Mouse (Mus musculus) liver, postnatal 0 days (tissue): ENCODE results near the gene Higd1b. TPM values are rescaled to one million over a fixed set of nuclear protein-coding genes. Genes with fewer than 3 reads are reported as not detected.

Experiments
- ATAC-seq: fragments of 200-750 bp; cut with Nextera tagmentation; 2 replicates; pipeline ENCODE4 v1.8.0; 2017; ENCODE audit warnings: mild to moderate bottlenecking, moderate library complexity
- DNase-seq: peaks from one replicate; pipeline ENCODE4 v3.0.0-alpha.2; 2016
- H3K27ac ChIP-seq: fragments of 300-500 bp; sonication (generic); 2 replicates; pipeline ENCODE4 v1.5.1; 2014; ENCODE audit warnings: antibody characterized with exemption, moderate library complexity, mild to moderate bottlenecking, low read depth
- H3K27me3 ChIP-seq: fragments of 300-500 bp; sonication (generic); 2 replicates; pipeline ENCODE4 v1.6.1; 2014; ENCODE audit warnings: low read length, control low read depth, mixed read lengths; ENCODE audit not compliant: insufficient read depth
- H3K36me3 ChIP-seq: fragments of 300-500 bp; sonication (generic); replicated peaks from 2 replicates; pipeline ENCODE4 v1.6.1; 2014; ENCODE audit warnings: mild to moderate bottlenecking, control low read depth, low read length, moderate library complexity, mixed read lengths; ENCODE audit not compliant: insufficient read depth
- H3K4me1 ChIP-seq: fragments of 300-500 bp; sonication (generic); 2 replicates; pipeline ENCODE4 v1.6.1; 2014; ENCODE audit warnings: antibody characterized with exemption, mild to moderate bottlenecking, control low read depth; ENCODE audit not compliant: insufficient read depth
- H3K4me2 ChIP-seq: fragments of 300-500 bp; sonication (generic); 2 replicates; pipeline ENCODE4 v1.6.1; 2014; ENCODE audit warnings: low read depth, mild to moderate bottlenecking, low read length, moderate library complexity, mixed read lengths
- H3K4me3 ChIP-seq: fragments of 300-500 bp; sonication (generic); 2 replicates; pipeline ENCODE4 v1.5.1; 2014; ENCODE audit warnings: low read depth, low read length
- H3K9ac ChIP-seq: fragments of 300-500 bp; sonication (generic); replicated peaks from 2 replicates; pipeline ENCODE4 v1.6.1; 2014; ENCODE audit warnings: mild to moderate bottlenecking, moderate library complexity
- H3K9me3 ChIP-seq: fragments of 300-500 bp; sonication (generic); 2 replicates; pipeline ENCODE4 v1.6.1; 2016; ENCODE audit warnings: mild to moderate bottlenecking, control low read depth, low read length, mixed read lengths
- CTCF ChIP-seq: sonication (generic); IDR thresholded peaks from 2 replicates; pipeline ENCODE4 v1.5.1; 2016; ENCODE audit warnings: antibody characterized with exemption, low read depth
- EP300 ChIP-seq: IDR thresholded peaks from 2 replicates; pipeline ENCODE4 v1.6.1; 2016; ENCODE audit warnings: antibody characterized with exemption, low read depth, mild to moderate bottlenecking
- WGBS: fragments of 180-500 bp; shearing (Covaris S2); extraction: QIAGEN DNeasy Blood & Tissue Kit; methylation state at CpG from one replicate; pipeline ENCODE4 v1.1.7; 2014; ENCODE audit not compliant: insufficient replicate concordance; 5-methylcytosine and 5-hydroxymethylcytosine counted together
- polyA plus RNA-seq: library from polyadenylated mRNA; unstranded; fragments of >200 nt; fragmentation: Nextera tagmentation; extraction: Ambion mirVana; gene quantifications from 2 replicates; pipeline ENCODE4 v1.2.1, GENCODE M21; 2015

Gene Higd1b
- polyA plus RNA-seq = not detected in 2 replicates

GRCm38 (mm10) chr11:102835549-102835948, at the start of gene Higd1b:
Gene Higd1b (plus strand): TSS chr11:102835849.
- Histone ChIP-seq H3K9me3 (no peaks in the 10 kb centered on the region), H3K9ac (no peak within 1 kb of the TSS), H3K4me1 (no peaks in the 10 kb centered on the region), H3K4me2 (no peak within 1 kb of the TSS), H3K36me3 (peaks cover 27% of the 10 kb centered on the region), H3K27ac (no peak within 1 kb of the TSS), H3K4me3 (no peak within 1 kb of the TSS), H3K27me3 (no peaks in the 10 kb centered on the region)
- TF ChIP-seq CTCF = no peak
- TF ChIP-seq EP300 = no peak
- ATAC-seq (no peak), DNase-seq (no peak)
- 62% methylated on average over 4 of the region's 4 CpGs for WGBS

DNA sequence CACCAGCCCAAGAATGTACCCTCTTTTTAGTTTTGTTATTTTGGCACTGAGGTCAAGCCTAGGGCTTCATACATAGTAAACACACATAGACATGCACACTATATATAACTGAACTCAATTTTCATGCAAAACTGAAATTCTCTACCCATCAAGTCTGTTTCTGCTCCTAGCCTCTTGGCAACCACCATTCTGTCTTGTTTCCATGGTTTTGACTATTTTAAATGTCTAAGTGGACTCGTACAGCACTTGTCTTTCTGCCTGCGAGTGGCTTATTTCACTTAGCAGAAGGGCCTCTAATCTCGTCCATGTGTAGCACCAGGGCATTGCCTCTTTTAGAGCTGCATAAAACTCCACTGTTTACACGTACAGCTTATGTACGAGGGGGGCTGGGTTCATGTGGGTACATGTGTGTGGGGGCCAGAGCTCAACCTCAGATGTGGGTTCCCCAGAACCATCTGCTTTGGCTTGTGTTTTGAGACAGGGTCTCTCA, 47.9 kb upstream of the Higd1b start:
- Histone ChIP-seq H3K27me3 (no peaks in the 10 kb centered on the region), H3K9me3 (no peaks in the 10 kb centered on the region), H3K4me3 (no peak overlapping the region), H3K9ac (no peak overlapping the region), H3K4me2 (no peak overlapping the region), H3K27ac (no peak overlapping the region), H3K4me1 (no peaks in the 10 kb centered on the region), H3K36me3 (no peaks in the 10 kb centered on the region)
- ATAC-seq (no peak), DNase-seq (no peak)
- 72% methylated on average over 5 of the region's 5 CpGs for WGBS
- TF ChIP-seq EP300 (no peak), CTCF (no peak)

DNA sequence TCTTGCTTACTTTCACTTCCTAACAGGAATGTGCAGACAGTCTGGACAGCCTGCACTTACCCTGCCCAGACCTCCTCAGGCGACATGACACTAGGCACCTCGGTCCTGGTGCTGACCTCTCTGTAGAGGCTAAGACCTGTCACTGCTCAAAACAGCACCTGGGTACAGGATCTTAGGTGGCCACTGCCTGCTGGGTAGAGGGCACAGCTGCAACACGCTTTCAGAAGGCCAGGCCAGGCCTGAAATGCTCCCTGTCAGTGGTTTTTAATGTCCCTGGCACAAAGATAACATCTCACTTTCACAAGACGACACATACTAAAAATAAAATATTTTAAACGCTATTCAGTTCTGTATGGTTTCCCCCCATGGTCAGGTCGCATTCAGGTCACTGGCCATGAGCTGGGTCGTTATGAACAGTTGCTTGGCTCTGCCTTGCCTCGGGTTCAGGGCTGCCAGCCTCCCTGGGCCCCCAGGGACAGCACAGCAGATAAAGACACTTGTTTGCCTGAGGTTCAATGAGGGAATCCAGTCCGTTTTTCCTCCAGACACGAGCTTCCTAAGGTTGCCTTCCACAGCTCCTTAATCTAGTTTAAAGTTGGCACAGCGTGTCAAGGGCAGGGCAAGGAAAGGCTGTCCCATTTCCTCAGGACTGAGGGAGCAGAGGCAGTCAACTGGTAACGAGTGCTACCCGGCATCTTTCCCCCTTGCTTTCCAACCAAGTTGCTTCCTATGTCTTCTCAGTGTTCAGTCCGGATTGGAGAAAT, 43.8 kb upstream of the Higd1b start:
- Histone ChIP-seq H3K4me1 (no peaks in the 10 kb centered on the region), H3K4me2 (no peak overlapping the region), H3K4me3 (no peak overlapping the region), H3K9ac (no peak overlapping the region), H3K9me3 (no peaks in the 10 kb centered on the region), H3K27ac (no peak overlapping the region), H3K27me3 (no peaks in the 10 kb centered on the region), H3K36me3 (no peaks in the 10 kb centered on the region)
- DNase-seq = no peak
- no peak for ATAC-seq
- TF ChIP-seq EP300 (no peak), CTCF (no peak)
- 55% methylated on average over 14 of the region's 14 CpGs for WGBS

DNA sequence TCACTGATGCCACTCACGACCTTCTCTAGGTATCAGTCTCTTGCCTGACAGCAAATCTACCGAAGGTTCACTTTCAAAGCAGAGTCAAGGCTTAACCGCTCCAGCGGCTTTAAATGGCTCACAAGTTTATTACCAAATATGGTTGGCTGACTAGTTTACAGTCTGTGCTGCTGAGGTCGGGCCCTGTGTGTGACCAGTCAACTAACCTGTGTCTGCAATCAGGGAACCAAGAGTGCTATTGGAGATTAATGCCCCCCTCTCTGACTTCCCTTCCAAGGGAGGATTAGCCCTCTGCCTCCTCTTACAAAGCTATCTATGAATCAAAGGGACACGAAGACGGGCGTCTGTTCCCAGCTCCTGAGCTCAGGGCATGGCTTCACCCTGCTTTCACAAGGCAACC, 41.5 kb upstream of the Higd1b start:
- 62% methylated on average over 8 of the region's 8 CpGs for WGBS
- Histone ChIP-seq H3K4me2 (no peak overlapping the region), H3K9ac (no peak overlapping the region), H3K27ac (no peak overlapping the region), H3K36me3 (no peaks in the 10 kb centered on the region), H3K4me1 (no peaks in the 10 kb centered on the region), H3K4me3 (no peak overlapping the region), H3K27me3 (no peaks in the 10 kb centered on the region), H3K9me3 (no peaks in the 10 kb centered on the region)
- TF ChIP-seq EP300 (no peak), CTCF (no peak)
- ATAC-seq = no peak
- DNase-seq = no peak

GRCm38 (mm10) chr11:102803453-102803852, 32.2 kb upstream of the Higd1b start:
- no peak overlapping the region for H3K4me3 ChIP-seq
- H3K9me3 ChIP-seq = no peaks in the 10 kb centered on the region
- H3K9ac ChIP-seq = no peak overlapping the region
- no peaks in the 10 kb centered on the region for H3K4me1 ChIP-seq
- no peaks in the 10 kb centered on the region for H3K36me3 ChIP-seq
- DNase-seq (no peak), ATAC-seq (no peak)
- TF ChIP-seq EP300 (no peak), CTCF (no peak)
- H3K27me3 ChIP-seq = no peaks in the 10 kb centered on the region
- no peak overlapping the region for H3K27ac ChIP-seq
- 77% methylated on average over 5 of the region's 5 CpGs for WGBS
- no peak overlapping the region for H3K4me2 ChIP-seq

GRCm38 (mm10) chr11:102808246-102808645, 27.4 kb upstream of the Higd1b start:
- Histone ChIP-seq H3K27me3 (no peaks in the 10 kb centered on the region), H3K4me1 (no peaks in the 10 kb centered on the region), H3K4me3 (no peak overlapping the region), H3K4me2 (no peak overlapping the region), H3K9me3 (no peaks in the 10 kb centered on the region), H3K36me3 (no peaks in the 10 kb centered on the region), H3K9ac (no peak overlapping the region), H3K27ac (no peak overlapping the region)
- no peak for TF ChIP-seq EP300
- TF ChIP-seq CTCF = no peak
- ATAC-seq = no peak
- 42% methylated on average over 5 of the region's 5 CpGs for WGBS
- DNase-seq = no peak
